Mouse (Mus musculus): Measurements from ENCODE around the gene Foxn4.

The Foxn4 gene

GRCm38 (mm10) chr5:114273693-114274402, at the start of gene Foxn4:
Foxn4 (minus strand) TSS chr5:114273807.
- DNase-seq (ENCODE audit: low spot score), result no peak

- DNase-seq (ENCODE audit: low spot score), result no peak
Measured at GRCm38 (mm10) chr5:114323105-114323790, 49.6 kb upstream of the Foxn4 start.

DNA sequence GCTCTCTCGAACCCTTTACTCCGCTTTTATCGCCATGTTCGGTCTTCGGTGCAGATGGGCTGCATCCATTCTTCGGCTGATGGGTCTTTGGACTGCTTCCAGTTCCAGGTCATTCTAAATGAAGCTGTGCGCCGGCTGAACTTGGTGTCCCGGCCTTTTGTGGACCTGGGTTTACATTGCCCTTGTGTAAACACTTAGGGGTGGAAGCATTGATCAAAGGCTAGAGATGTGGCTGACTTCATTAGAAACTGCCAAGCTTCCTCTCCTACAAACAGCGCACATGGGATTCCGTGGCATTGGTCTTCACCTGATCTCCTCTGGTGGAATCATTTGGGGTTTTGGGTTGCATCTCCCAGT, 36.1 kb upstream of the Foxn4 start:
- DNase-seq (ENCODE audit: low spot score), result no peak

DNA sequence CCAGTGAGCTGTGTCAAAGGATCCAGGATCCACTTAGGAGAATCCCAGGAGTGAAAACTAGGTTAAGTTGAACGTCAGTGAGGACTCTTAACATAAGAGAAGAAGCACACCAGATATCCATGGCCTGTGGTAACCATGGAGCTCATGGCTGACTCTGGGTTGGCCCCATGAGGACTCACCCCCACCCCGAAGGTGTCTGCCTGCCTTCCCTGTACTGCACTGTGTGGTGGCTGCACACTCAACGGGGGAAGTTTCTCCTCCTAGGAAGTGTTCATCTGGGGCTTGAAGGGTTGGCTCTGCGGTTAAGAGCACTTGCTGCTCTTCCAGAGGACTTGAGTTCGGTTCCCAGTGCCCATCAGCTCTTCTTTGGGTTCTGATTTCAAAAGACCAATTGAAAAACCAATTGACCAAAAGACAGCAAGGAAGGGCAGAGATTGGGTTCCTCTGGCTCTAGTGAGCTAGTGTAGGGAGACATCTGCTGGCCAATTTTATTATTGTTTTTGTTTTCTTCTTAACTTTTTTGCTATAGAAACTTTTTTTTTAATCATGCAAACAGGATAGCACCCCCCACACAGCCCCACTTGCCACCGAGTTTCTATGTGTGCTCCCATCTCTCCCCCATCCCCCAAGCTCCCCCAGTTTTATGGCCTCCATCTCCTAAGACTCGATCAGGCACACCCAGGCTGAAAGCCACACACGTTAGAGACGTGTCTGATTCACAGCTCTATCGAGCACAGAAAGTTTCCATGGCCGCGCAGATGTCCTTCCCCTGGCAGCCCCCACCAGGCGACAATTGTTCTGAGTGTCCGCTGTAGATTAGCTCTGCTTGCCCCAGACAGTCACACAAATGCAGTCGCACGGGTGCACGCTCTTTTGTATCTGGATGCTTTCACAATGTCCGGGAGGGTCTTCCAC, 35.4 kb upstream of the Foxn4 start:
- DNase-seq (ENCODE audit: low spot score), result no peak

DNA sequence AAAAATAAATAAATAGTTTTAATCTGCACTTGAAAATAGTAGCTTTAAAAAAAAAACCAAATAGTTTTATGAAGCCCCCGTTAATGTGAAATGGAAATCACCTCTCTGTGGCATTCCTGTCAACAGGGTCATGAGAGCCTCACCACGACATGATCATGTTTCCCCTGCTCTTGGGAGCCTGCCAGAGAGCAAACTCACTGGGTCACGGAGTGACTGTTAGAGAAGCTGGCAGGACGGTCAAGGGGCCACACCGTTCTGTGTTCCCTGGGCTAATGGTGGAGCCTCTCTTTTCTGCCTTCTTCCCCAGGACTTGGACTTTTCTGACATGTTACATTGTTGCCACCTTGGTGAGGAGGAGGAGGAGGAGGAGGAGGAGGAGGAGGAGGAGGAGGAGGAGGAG, 32.9 kb upstream of the Foxn4 start:
- no peak for DNase-seq (ENCODE audit: low spot score)

- no peak for DNase-seq (ENCODE audit: low spot score)
Measured at GRCm38 (mm10) chr5:114303166-114303565, 29.6 kb upstream of the Foxn4 start.

DNA sequence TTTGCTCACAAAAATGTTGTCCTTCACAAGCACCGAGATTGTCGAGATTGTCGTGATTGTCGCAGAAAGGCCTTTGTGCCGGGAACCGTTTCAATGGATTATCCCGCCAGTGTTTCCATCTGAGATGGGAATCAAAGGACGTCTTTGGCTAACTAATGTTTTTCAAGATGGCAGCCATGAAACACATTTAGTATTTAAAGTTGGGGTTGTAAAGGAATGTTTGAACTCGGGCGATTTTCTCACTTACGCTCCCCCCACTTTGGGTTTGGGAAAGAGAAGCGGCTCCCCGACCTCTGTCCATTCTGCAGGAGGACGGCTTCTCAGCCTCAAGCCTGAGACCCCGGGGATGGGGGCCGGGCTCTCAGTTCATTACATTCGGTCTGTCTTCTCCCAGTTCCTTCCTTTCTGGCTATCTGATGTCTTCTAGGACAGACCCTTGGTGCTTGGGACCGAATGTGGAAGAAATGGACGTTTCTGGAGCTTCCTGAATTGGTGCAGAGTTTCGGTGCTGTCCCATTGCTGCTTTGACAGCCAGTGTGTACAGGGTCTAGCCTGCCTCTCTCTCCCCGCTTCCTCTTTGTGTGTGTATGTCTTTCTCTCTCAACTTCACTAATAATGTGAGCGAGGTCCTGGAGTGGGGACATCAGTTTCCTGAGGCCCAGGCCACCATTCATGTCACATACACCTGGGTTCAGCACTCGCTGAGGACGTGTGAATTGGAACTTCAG, 26.4 kb upstream of the Foxn4 start:
- DNase-seq (ENCODE audit: low spot score), result no peak

DNA sequence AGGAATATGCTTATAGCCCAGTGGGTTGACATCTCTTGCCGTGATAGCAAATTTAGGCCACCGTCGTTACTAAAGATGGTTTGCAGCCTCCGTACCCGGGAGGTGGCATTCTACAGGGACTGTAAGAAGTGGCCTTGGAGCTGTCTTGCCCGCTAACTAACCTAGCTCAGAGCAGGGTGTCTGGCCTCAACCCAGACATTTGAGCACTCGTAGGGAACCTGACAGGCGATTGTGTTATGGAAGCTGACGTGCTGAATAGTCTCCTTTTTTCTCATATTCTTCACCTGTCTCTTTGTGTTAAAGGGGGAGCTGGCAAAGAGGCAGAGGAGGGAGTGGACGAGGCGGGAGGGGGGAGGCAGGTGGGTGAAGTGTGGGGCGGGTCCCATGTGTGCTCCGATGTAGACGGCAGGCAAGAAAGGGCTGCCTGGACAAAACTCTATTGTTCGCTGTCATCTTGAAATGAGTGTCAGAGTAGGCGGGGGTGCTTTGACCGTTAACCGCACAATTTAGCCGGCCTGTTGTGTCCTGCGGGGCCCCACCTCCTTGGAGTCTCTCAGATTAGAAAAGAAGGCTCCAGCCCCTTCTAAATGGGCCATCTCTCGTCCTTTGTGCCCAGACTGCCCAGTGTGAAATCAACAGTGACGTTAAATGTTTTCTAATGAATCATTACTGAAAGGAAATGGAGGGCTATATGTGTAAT, 25.7 kb upstream of the Foxn4 start:
- no peak for DNase-seq (ENCODE audit: low spot score)

DNA sequence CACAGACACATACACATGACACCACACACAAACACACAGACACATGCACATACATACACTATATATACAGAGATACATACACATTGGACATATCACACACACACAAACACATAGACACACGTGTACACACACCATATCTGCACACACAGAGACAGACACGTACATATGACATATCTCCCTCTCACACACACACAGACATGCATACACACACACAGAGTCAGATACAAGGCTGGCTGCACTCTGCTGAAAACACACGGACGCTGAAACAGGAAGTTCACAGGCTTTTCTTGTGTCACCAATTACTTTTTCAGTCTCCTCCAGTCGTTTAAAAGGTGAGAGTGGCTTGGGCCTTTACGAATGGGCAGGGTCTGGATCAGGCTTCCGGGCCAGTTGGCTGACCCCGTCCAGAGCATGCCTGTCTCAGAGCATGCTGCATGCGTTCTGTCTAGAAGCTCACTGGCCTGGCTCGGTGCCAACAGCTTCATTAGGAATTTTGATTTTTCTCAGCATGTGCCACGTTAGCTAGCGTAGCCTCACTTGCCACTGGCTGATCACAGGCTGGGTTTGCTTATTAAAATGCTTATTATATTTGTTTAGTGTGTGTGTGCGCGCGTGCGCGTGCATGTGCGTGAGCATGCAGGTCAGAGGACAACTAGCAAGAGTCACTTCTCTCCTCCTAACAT, 24.7 kb upstream of the Foxn4 start:
- DNase-seq (ENCODE audit: low spot score), result no peak

GRCm38 (mm10) chr5:114296693-114297631, 23.4 kb upstream of the Foxn4 start:
- no peak for DNase-seq (ENCODE audit: low spot score)

- no peak for DNase-seq (ENCODE audit: low spot score)
Measured at GRCm38 (mm10) chr5:114290004-114290403, 16.4 kb upstream of the Foxn4 start.

DNA sequence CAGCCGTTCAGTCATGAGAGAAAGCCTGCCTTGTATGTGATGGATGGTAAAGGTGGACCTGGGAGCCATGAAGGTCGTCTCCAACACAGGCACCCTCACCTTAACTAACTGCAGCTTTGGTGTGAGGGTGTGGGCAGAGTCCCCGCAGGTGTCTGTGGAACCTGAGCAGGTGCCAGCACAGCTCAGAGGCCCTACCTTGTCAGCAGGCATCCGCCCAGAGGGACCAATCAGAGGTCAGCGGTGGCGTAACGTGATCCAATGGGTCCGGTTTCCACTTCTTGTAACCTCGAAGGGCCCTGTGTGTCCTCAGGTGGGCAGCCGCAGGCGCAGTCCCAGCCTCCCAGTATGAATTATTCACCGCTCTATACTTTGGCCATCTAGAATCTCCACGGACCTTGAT, 15.3 kb upstream of the Foxn4 start, which contains the start of gene Myo1h:
Gene Myo1h, plus strand, starts transcription at position 293 of the 400 bp plus-strand sequence.
- DNase-seq (ENCODE audit: low spot score), result no peak

DNA sequence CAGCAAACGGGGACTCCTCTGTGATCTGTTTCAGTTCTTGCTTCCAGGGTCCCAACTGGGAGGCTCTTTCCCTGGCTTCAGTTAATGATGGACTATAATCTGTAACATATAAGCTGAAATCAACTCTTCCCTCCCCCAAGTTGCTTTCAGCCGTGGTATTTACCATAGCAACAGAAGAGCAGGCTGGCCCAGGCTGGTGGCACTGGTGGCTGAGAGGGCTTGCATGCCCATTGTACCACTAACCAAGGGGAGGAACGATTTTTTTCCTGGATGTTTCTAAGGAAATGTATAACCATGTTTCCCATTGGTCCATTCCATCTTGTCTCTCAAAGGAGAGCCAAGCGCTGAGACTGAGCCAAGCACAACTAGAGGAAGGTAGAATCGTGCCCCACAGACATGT, 14.8 kb upstream of the Foxn4 start:
- no peak for DNase-seq (ENCODE audit: low spot score)

DNA sequence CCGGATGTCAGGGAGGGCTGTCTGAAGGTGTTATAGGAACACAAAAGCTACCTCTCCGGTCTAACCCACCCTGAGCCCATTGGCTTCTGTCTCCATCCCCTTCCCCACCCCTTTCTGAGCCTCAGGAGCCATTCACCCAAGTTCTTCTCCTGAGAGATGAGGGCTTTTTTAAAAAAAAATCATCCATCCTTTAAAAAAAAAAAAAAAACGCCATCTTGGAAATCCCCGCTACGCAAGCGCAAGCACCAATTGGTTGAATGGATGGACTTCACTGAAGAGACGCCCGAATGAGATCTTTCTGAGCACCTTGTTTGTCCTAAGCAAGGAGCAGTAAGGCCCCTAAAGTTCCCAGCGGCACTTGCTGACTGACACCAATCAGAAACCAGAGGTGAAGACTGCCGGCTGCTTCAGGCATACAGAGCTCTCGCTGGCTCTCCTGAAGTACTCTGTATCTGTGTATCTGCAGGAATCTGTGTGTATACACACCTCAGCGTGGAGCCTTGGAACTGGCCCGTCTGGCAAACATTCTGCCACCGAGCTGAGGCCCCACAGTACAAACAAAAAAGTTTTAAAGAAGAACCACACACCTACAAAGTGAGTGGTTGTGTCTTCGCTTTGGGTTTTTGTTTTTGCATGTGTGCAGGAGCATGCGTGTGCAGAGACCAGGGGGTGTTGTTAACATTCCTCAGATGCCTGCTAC, 13.4 kb upstream of the Foxn4 start:
- DNase-seq (ENCODE audit: low spot score), result no peak

- DNase-seq (ENCODE audit: low spot score), result no peak
Measured at GRCm38 (mm10) chr5:114286102-114286501, 12.5 kb upstream of the Foxn4 start.

GRCm38 (mm10) chr5:114285398-114285700, 11.7 kb upstream of the Foxn4 start:
- no peak for DNase-seq (ENCODE audit: low spot score)

DNA sequence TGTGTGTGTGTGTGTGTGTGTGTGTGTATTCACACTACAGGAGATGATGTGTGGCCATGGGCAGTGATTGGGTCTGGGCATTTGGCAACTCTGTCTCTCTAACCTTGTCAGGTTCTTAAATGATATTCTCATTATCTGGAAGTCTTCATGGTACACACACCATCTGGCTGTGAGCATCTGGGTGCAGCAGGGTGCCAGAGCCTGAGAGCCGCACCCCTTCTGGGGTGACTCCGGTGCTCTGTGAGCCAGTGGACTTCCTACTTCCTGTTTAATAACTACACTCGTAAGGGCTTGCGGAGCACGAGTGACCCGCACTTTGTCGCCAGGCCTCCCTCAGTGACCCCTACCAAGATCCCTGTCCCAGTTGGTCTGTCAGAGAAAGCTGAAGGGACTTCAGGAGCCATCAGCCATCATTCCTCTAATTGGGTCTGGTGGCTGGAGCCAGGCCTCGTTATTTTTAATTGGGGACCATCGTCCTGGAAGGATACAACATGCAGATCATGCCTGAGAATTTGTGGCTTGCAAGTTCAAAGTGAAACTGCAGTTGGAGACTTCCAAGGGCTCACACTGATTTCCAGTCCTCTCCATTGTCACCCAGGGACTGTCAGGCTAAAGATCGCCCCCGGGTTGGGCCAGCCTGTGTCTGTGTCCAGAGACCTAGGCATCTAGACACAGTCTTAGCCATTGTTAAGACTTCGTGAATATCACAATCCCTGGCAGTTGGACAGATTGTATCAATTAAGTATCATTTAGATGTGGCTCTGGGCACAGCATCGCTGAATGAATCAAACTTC, 11.2 kb upstream of the Foxn4 start:
- DNase-seq (ENCODE audit: low spot score), result no peak

- no peak for DNase-seq (ENCODE audit: low spot score)
Measured at GRCm38 (mm10) chr5:114282346-114282745, 8.7 kb upstream of the Foxn4 start.
